Mouse (Mus musculus): Measurements from ENCODE around the gene H2-Ab1.
A peak's percentile ranks its signal among the peaks of the same experiment; 100 is the strongest.

Gene H2-Ab1

DNA sequence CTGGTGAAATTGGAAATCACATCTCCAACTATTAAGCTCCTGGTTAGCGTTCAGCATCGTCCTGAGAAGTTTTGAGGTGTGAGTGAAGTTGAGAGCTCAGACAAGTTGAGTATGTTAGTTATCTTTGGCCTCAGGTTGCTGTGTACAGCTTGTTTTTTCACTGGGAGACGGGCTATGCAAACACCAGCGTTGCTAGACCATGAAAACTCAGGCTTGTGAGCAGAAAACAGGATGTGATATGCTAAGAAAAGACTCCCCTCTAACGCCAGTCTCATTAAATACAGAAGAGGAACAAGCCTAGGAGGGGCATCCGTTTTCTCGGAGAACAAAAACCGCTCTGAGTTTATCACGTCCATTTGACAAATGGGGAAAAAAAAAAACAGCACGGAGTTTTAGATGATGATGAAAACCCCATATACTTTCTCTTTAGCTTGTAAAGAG is 17.9 kb upstream of the H2-Ab1 start:
- DNase-seq: no peak

DNA sequence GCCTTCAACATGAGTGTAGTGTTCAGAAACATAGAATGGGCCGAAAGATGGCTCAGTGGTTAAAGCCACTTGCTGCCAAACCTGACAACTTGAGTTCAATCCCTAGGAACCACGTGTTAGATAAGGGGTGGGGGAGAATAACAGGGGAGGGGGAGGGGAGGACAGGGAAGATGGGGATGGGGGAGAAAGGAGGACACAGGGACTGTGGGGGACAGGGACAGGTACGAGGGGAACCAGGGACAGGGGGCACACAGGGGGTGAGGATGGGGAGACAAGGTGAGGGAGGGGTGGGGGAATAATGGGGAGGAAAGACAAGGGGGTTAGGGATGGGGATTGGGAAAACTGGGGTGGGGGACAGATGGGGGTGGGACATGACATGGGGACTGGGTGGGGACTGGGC is 17.1 kb upstream of the H2-Ab1 start:
- no peak for DNase-seq

DNA sequence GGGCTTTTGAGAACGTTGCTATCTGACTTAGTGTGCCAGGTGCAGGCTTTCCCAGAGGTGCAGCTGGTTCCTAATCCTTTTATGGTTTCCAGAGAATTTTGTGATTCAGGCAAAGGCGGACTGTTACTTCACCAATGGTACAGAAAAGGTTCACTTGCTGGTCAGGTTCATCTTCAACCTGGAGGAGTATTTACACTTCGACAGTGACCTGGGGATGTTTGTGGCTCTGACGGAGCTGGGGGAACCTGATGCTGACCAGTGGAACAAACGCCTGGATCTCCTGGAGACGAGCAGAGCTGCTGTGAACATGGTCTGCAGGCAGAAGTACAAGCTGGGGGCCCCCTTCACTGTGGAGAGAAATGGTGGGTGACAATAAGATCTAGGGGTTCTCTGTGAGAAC is 16.6 kb upstream of the H2-Ab1 start:
- DNase-seq: no peak

DNA sequence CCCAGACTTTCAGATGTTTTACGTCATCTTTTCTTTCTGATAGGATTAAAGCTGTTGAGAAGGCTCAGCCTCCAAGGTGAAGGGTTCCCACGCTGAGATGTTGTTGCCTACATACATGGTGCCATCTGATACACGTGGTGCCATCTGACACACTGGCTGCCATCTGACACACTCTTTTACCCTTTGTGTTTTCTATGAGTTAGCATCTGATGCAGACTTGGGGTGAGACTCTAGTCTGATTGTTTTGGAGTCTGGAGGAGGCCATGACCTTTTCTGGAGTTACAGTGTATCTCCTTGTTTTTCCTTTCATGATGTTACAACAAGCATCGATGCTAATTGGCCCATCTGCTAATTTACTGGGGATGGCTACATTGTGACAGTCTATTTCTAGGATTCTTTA is 12.8 kb upstream of the H2-Ab1 start:
- no peak for DNase-seq

DNA sequence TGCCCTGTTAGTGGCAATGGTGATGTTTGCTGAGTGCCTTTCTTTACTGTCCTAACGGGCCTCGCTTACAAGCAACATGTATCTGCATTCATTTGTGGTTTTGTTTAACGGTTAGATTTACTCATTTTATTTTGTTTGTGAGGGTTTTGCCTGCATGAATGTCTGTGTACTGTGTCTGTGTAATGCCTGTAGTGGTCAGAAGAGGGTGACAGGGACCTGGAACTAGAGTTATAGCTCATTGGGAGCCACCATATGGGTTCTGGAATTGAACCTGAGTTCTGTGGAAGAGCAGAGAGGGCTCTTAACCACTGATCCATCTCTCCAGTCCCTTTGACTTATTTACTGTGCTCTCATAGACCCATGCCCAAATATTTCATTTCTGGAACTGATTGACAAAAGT is 10.4 kb upstream of the H2-Ab1 start:
- DNase-seq: no peak

DNA sequence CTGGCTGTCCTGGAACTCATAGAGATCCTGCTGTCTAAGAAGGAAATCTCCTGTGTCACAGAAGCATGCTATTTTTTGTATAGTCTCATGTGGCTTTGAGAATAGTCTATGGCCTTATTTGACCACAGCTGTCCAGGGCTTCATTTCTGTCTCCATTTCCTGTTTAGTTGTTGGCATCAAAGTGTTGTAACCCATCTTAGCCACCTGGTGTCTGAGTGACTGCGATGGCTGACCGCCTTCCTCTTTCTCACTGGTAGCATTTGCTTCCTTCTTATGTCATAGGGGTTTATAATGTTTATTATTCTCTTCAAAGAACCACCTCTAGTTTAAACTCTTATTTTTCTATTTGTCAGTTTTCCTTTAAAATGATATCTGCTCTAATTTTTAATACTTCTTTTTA is 8.7 kb upstream of the H2-Ab1 start:
- DNase-seq: no peak

DNA sequence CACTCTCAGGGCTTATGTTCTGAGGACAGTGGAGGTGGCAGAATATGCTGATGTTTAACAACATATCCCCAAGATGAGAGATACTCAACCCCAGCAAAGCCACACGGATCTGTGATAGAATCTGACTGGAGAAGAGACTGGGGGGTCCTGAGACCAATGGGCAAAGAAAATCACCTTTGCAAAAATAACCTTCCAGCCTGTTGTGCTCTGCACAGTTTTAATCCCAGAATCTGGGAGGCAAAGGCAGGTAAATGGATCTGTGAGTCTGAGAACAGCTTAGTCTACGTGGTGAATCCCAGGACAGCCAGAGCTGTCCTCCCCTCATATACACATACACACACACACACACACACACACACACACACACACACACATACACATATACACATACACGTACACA is 8.1 kb upstream of the H2-Ab1 start:
- no peak for DNase-seq

DNA sequence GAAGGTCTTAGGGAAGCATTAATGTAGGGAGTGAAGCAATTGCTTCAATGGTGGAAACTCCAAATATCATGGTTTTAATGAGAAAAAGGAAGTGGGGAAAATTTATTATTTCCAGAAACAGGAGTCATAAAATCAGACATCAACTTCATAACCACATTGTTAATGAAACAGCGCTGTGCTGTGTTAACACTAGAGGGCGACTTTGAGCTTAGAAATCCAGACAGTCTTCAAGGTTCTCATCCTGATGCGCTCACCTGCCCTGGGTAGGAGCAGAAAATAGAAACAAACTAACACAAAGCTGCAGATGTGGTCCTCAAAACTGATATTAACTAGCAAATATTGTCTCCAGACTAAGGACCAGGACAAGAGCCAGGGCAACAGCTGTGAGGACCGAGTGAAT is 7.6 kb upstream of the H2-Ab1 start:
- peak; percentile 10 for DNase-seq

DNA sequence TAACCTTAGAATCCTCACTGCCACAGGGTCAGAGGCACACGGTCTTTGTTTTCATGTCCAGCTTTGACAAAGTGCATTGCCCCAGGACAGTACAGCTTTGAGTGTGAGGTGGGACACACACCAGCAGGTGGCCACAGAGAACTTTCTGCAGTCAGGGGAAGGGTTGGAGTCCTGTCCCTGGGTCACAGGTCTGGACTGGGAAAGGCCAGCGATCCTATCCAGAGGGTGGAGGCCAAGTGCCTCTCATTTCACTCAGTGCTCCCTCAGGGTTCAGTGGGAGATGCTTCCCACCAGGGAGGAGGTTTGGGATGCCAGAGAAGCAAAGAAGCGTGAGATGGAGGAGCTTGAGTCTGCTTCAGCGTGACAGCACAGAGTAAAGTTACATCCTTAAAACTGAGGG is 5.8 kb upstream of the H2-Ab1 start:
- DNase-seq: no peak

DNA sequence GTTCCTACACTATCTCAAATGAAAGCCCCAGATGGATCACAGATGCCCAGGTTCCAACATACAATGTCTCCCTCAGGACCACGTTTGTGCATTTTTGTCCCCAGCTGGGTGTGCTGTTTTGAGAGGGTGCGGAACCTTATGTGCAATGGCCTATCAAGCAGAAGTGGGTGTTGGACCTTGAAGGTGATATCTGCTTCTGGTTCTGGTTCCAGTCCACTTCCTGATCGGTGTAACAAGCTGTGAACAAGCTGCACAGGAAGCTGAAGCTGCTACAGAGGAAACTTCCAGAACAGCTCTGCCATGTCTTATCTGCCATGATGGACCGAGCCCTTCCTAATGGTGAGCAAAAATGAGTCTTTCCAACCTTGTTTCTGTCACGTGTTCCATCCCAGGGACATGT is 988 bp upstream of the H2-Ab1 start:
- DNase-seq: no peak

DNA sequence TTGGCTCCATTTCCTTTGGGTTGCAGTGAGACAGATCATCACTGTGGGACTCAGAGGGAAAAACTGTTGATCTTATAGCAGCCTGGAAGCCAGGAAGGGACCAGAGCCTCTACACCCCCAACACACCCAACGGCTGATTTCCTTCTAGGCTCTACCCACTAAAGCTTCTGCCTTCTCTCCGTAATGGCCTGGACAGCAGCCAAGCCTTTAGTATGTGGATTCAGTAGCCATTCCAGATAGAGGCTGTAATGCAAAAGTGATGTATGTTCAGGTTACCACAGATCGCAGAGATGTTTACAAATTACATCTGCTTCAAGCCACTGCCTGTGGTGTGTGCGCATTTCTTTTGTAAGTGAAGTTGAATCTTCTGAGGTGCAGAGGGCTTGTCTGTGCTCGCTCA is 3.1 kb downstream of the H2-Ab1 start:
- no peak for DNase-seq

DNA sequence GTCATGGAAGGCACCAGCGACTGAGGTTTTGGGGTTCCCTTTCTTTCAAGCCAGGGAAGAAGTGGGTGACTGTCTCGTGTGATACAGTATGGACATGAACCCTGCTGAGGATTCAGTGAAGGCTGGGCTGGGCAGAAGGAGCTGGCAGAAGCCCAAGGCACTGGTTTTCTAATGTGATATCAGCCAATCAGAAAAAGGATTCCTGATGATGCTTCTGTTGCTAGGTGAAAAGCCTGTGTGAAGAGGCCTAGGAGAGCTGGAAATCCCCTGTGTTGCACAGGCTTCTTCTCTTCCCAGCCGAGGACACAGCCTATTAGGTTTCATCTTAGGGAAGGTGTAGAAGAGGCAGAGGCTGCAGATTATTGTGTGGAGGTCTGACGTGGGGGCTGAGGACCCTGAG is 4.0 kb downstream of the H2-Ab1 start:
- peak; percentile 17 for DNase-seq

DNA sequence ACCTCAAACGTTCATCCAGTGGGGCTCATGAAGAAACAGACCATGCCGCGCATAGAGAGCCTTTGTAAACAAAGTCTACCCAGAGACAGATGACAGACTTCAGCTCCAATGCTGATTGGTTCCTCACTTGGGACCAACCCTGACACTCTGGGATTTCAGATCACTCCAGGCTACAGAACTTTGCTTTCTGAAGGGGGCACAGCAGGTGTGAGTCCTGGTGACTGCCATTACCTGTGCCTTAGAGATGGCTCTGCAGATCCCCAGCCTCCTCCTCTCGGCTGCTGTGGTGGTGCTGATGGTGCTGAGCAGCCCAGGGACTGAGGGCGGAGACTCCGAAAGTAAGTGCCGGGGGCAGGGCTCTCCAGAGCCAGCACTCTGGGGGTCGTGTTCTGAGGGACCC is 5.6 kb downstream of the H2-Ab1 start:
- peak; percentile 26 for DNase-seq

DNA sequence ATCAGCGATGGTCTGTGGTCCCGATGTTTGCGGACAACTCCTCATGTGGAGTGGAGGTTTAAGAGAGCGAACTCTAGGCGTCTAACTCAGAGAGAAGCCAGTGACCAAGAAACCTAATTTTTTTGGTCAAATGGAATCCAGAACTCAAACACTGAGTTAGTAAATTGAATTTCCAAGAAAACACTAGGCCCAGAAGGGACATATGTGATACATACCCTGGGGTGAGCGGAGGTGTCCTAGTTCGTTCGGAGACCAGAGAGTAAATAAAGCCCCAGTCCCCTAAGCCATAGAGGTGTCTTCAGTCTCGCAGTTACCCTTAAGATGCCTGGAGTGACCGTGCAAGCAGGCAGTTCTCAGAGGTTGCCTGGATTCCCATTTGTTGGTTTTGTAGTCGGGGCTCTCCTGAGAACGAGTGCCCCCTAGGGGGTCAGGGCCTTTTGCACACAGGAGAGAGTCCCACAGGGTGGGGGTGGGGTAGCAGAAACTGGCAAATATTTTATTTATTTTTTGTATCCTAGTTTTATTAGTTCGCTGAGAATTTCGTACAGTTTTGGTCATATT is 6.4 kb downstream of the H2-Ab1 start:
- DNase-seq: no peak

DNA sequence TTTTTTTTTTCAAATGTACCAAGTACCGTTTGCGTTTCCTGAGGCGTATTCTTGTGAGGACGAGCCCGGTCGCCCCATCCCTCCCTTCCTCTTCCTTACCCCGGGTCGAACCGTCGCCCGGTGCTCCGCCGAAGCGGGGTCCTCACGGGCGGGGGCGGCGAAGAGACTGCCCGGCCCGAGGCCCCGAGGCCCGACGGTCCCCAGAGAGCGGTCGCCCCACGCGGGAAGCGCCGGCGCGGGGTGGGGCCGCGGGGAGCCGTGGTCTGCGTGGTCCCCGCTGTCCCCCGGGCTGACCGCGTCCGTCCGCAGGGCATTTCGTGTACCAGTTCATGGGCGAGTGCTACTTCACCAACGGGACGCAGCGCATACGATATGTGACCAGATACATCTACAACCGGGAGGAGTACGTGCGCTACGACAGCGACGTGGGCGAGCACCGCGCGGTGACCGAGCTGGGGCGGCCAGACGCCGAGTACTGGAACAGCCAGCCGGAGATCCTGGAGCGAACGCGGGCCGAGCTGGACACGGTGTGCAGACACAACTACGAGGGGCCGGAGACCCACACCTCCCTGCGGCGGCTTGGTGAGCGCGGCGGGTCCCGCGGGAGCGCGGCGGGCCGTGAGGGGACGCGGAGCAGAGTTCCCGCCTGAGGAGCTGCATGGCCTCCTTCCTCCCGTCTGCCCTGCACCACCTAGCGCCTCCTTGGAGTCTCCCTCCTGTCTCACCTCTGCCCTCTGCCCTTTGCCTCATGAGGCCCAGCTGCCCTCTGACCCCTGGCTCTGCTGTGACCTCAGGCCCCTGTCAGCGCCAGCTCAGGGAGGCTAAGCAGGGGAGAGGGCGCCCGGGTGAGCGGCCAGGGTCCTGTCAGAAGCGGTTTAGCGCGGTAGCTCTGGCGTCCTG is 7.2 kb downstream of the H2-Ab1 start:
- no peak for DNase-seq

DNA sequence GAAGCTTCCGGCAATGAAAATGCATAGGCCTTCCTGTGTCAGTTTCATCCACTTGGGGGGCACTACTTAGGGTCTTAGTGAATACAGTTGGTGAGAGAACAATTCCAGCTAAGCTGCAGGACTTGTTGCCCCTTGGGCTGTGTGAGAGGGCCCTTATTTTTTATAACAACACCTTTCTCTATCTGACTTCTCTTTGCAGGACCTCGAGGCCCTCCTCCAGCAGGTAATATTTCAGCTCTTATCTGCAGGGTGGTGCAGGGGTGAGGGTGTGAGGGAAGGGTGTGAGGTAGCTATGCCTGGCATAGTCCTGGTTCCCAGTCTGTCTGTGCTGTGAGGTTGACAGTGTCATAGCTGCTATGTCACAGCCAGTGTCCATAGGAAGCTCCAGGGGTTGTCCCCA is 10.8 kb downstream of the H2-Ab1 start:
- DNase-seq: no peak

DNA sequence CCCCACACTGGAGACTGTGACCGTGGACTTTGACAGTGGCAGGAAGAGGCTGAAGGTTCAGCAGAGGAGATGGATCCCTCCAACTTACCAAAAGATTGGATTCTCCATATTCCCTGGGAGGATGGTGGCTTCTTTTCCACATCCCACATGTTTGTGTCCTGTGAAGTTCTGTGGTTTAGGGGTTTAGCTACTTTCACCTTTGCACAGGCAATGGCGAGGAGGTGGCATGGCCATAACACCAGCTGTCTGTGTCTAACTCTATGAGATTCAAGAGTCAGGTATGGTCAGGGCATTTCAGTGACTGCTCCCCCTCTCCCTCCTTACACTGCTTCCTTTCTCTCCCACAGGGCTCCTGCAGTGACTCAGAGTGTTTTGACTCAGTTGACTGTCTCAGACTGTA is 11.3 kb downstream of the H2-Ab1 start:
- DNase-seq: no peak

DNA sequence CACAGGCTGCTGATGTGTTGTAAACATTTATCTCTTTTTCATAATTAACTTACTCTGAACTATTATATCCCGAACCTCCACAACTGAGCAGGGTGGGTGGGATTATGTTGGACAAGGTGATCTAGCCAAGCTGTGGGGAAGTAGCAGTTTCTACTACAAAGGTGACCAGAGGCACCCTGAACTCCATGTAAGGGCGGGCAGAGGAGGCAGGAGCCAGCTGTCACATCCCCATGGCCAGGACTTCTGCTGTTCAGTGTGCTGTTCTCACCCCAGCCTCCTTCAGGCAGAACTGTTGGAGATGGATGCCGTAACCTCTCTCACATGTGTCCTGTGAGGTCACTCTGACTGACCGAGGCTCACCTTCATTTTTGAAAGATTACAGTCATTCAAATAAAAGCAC is 12.3 kb downstream of the H2-Ab1 start:
- no peak for DNase-seq

DNA sequence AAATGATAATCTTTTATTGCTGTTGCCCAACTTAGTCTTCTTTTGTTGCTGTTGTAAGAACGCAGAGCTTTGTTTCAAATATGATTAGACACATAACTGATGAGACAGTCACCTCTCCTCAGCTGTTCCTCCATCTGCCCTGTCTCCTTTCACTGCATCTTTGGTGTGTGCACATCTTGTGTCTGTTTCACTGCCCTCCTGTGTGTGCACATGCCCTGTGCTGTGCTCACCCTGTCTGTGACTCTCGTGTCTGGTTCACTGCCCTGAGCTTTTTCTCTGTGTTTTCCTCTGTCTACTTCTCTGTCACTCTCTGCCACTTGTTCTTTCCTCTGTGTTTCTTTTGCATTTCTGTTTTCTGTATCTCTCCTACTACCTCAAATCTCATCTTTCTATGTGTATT is 12.7 kb downstream of the H2-Ab1 start:
- DNase-seq: no peak

DNA sequence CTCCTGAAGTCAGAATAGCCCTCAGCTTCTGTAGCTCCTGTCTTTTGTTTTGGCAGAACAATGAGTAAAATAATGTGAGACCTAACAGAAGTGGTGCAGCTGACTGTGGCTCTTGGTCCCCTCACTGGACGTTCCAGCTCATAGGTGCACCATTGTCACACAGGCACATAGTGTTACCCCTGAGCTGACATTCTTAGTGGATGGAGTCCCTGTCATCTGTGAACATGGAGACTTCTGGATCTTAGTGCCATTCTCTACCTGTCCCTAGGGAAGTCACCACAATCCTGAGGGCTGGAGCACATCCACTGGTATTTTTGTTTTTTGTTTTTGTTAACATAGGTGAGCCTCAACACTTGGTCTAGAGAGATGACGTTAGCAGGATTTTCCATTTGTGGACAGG is 13.5 kb downstream of the H2-Ab1 start:
- no peak for DNase-seq

DNA sequence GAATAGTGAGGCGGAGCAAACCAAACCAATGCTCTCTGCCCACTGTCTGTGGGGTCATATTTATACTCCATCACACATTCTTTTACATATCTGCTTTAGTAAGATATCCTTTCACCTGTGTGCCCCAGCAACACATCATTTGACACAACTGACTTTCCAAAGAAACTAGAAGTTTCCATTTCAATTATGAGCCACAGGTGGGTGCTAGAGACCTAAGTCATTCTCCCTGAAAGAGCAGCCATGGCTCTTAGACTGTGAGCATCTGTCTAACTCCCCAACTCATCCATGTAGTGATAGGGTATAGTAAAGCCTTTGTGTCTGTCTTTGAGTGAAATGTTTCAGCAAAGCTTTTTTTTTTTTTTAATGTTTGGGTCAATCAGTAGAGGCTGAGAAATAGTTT is 14.6 kb downstream of the H2-Ab1 start:
- DNase-seq: no peak

DNA sequence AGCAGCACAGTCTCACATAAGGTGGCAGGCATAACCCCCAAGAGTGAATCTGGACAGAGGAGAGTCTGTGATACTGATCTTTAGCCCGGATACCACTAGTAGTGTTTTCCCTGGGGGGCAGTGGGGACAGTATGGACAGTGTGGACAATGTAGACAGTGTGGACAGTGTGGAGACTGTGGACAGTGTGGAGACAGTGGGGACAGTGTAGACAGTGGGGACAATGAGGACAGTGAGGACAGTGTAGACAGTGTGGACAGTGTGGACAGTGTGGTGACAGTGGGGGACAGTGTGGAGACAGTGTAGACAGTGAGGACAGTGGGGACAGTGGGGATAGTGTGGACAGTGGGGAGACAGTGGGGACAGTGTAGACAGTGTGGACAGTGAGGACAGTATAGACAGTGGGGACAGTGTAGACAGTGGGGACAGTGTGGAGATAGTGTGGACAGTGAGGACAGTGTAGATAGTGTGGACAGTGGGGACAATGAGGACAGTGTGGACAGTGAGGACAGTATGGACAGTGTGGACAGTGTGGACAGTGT is 23.1 kb downstream of the H2-Ab1 start:
- no peak for DNase-seq

DNA sequence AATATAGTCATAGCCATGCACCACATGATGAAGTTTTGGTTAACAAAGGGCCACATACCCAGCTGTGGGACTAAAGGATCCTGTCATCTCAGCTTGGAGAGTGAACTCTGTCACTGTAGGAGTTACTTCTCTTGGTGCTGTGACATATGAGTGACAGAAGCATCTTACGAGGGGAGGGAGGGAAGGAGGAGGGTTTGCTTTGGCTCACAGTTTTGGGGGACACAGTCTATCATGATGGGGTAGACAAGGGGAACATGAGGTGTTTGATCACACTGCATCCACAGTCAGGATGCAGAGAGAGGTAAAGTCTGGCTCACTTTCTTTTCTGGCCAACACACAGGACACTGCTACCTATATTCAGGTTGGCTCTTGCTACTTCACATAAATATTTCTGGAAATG is 24.3 kb downstream of the H2-Ab1 start:
- DNase-seq: no peak

DNA sequence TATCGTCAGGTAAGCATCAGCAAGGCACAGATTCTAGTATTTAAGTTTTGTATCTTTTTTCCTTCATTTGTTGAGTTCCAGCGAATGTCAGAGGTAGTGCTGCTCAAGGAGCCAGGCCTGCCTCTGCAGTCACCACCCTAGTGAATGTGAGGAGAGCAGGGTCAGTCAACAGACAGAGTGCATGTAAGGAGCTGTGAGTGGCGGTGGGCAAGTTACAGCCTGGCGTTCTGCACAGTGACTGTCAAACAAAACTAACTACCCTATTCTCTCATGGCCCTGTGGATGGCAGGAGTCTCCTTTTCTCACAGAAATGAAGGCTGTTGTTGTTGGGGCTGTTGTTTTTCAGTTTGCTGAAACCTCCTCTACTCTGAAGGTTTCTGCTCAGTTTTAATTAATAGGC is 27.9 kb downstream of the H2-Ab1 start:
- DNase-seq: no peak

DNA sequence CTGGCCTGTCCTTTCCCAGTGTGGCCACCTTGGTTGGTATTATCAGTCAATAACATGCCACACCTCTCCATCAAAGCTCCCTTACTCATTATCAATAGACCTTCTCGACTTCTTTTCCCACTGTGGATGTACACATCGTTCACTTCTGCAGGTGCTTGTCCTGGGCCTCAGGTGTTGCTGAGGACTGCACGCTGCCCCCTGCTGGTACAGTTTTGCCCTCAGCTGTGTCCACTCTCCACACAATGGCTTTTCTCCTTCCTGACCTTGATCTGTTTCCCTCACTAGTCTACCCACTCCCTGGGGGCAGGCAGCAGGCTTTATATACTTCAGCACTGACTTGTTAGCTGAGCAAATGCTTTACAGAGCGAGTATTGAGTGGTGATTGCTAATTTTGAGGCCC is 28.4 kb downstream of the H2-Ab1 start:
- DNase-seq: no peak

Data from cerebellum, adult 11 months (tissue).